Mouse (Mus musculus) kidney, postnatal 36 days (tissue): ENCODE measurements around the gene Fyco1.
"Not testable (repeated sequence)": the region's sequence is repeated elsewhere in the genome, so short reads cannot be mapped to it uniquely, and the experiment has no call there.

ENCODE experiments used
- DNase-seq, 2 experiments: peaks; one replicate each; pipeline ENCODE4 v3.0.0; 2021 to 2022; ENCODE audit warnings: mixed read lengths in 2 of 2

The Fyco1 gene

DNA sequence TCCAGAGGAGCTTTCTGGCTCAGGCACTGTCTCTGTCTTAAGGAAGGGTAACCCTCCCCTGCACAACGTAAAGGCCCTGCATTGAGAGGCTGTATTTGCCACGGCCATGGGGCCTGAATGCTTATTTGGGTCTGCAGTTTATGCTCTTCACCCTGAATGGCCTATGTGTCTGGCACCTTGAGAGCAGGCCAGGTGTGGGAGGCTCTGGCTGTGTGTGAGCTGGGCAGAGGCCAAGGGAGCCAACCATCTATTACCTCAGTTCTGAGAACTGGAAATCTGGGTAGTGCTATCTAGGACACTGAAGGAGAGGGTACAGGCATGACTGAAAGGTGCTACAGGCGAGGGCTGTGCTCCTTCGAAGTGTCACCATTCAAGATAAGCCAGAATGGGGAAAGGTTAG lies 36.9 kb downstream of the Fyco1 start:
- no peak for DNase-seq

DNA sequence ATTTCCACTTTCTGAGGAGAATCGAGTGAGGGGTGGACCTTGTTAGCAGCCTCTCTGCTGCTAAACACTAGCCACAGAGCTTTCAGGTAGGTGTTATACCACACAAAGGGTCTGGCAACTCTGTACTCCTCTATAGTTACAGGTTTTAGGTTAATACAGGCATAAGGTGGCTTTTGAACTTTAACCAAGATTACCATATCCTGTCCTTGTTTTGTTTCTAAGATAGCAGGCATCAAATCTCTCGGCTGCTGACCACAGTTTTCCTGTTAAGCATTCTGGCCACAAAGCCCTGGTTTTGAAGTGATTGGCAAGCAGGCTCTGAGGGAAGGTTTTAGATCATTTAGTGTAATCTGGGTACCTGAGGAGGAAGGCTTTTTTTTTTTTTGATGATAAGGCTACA lies 37.4 kb downstream of the Fyco1 start:
- DNase-seq = no peak

DNA sequence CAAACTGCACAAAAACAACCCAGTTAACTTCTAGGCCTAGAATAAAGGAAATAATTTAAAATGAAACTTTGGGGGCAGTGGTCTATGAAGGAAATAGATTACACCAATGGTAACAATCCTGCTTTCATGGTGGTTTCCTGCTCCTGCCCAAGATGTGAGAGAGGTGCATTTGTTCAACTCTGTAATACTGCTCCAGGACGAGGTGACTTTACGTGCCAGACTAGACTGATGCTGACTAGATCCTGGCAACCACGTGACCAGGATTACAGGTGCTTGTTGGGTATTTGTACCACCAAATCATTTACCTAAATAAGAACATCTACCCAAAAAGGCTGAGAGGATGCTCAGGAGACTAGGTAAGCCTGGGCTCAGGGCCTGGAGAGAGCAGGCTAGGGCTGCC lies 39.9 kb downstream of the Fyco1 start:
- no peak for DNase-seq

DNA sequence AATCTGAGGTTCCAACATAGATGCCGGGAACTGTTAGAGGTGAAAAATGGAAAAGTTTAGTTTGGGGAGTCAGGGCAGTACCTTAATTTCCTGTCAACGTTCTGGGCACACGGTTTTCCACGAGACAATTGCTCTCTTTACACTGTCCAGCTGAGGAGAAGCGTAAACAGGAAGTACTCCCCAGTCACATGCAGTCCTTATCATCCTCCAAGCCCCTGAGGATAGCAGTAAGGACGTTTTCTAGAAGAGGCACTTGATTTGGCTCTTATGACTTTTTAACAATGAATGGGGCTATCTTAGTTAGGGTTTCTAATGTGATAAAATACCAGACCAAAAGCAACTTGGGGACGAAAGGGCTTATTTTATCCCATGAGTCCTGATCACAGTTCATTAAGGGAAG lies 43.1 kb downstream of the Fyco1 start:
- no peak for DNase-seq

DNA sequence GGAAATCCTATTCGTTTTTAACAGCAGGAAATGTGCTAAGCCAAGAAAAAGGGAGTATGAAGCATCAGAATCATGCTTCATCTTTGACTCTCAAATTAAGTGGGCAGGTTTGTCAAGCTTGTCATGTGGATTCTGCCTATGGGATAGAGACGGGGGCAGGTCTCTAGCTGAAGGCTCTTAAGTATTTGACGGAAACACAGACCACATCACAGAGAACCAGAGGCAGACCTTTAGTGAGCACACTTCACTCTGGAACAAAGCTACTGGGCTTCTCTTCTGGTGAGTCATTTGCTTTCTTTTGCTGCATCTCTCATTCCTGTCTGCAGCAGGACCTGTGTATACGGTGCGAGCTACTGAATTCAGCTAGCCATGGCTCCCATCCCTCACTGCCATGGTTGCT lies 45.4 kb downstream of the Fyco1 start, which contains the start of gene Cxcr6:
Cxcr6 (plus strand) TSS at position 209 of the 400 bp plus-strand sequence.
- DNase-seq = no peak

DNA sequence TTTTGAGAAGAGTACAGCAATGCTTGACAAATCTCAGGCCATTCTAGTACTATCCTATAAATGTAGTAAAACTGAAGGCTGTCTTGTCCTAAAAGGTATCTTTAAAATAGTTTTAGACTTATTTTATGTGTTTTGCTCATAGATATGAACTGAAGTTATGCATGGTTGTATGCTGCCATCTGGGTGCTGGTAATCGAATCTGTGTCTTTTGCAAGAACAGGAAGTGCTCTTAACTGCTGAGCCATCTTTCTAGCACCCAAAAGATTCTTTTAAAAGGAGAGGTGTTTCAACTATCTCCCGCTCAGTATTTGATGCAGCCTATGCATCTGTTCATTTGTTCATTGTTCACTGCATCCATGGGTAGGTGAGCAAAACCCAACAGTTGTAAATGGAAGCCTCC lies 46.5 kb downstream of the Fyco1 start:
- no peak for DNase-seq

DNA sequence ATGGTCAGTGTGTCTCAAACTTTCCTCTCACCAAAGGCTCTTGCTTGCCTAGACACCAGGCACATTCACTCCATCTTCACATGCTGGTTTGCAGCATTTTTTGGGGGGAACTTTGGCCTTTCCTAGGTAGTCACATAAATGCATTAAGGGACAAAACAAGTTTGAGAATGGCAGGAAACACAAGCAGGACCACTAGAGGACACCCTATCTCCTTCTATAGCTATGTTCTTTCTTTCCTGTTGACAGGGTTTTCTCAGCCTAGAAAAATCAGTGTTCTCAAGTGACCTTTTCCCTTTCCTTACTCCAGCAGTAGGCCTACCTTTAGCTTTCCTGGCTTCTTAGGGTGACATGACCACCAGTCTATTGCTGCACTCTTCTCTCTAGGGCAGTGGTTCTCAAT lies 48.8 kb downstream of the Fyco1 start:
- no peak for DNase-seq

DNA sequence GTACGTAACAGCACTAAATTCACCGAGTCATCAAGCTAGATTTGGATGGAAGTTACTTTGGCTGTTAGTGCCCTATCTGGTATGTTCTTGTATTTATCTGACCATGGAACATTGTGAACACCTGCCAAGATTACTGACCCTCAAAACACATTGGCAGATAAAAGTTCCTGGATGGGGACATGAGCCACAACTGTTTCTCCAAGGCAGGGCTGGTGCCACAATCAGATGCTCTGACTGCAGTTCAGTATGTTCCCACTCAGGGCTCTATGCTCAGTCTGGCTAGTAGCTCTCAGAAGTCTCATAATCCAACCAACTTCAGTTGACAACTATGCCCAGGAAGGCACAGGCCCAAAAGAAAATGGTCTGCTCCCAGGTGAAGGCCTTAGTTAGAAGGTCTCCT lies 49.3 kb downstream of the Fyco1 start:
- DNase-seq = no peak

DNA sequence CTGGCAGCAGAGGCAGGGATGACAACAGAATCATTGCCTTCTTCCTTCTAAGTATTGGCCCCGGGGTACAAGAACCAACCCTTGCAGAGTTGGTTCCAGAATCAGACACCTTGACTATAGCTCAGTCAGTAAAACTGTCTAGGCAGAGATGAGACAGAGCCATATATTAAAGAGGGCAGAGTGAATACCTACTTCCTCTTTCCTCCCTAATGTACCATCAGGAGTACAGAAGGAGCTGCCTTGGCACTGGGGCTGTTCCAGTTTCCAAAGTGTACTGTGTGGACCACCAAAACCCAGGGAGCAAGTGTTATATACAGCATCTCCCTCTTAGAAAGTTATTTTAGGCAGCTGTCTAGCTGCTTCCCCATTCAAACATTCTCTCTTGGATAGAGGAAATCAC lies 50.2 kb downstream of the Fyco1 start:
- DNase-seq = no peak

DNA sequence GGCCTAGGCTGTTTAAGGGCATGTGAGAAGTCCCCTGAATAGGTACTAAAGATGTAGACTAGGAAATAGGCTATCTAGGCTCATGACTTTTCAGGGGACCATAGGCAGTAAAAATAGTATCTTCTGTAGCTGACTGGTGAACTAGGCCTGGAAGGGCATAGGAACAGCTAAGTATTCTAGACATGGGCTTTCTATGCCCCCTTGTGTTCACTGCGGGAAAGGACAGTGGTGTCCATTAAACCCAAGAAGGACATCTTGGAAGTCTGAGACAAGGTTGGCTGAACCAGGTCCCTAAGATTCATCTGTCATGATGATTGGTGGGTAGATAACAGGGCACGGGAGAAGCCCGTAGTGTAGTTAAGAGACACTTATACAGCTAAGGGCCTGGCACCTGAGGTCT lies 55.5 kb downstream of the Fyco1 start:
- peak; percentile 37 to 59 for DNase-seq

DNA sequence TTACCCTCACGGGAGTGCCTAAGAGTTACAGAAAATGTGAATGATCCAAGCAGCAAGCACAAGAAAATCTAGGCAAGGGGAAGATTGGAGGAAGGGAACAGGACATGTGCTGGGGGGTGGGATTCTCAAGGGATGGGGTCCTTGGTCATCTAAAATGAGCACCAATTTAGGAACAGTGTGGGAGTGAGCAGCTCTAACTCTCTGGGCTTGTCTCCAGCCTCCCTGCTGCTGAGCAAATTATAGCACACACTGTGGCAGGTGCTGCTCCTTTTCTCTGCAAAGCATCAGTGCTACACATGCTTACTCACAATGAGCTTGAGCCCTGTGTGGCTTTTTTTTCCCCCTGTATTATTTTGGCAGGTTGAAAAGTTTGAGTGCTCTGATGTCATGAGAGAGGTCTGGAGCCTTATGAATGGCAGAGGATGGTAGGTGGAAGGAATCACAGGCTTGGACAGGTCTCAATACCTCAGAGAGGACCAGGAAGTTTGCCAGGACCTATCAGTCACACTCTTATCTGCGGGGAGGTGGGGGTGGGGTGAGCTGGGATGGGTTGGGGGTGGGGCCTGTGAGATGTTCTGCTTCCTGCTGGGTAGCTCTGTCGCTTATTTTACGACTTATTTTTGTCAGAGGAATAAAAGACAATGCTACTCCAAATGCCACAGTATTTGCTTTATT lies 62.7 kb downstream of the Fyco1 start:
- DNase-seq = no peak

DNA sequence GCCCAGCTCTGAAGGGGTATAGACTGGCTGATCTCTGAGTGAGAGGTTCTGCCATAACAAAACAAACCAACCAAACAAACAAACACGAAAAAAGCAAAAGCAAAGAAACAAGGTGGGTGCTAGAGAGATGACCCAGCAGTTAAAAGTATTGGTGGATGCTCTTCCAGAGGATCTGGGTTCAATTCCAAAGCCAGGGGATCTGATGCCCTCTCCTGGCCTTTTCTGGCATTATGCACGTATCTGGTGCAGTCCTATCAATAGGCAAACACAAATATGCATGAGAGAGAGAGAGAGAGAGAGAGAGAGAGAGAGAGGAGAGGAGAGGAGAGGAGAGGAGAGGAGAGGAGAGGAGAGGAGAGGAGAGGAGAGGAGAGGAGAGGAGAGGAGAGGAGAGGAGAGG lies 78.4 kb downstream of the Fyco1 start:
- DNase-seq = peak; percentile 7 to 44

DNA sequence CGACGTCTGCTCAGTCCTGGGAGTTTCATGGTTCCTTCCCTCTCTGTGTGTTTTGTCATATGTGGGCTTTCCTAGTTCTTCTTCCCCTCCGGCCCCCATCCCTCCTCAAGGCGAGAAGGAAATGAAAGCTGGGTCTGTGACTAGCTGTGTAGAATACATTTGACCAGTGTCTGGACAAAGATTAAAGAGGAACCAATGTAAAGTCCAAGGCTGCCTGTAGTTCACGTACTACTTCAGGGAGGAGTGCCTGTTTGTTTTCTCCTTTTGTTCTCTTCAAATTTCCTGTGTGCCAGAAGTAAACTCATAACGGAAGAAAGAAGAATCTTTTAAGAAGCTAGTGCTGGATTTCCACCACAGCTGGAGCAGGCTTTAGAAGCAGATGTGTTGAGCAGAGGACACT lies 82.2 kb downstream of the Fyco1 start:
- peak in 1 of 2 experiments; percentile 2 for DNase-seq

DNA sequence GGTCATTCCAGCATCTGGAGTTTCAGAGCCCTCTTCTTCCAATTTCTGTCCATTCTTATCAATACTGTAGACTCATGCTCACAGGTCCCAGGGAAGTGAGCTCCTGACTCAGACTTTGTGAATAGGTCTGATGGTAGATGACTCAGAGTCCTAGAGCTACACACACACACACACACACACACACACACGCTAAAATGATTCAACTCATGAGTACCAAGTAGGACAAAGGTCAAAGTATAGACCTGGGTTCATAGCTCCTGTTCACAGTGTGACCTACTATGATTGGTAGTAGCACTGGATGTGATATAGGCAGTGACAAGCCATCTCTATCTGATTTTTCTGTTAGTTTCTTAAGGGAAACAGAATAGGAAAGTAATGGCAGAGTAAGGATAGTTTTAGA lies 83.3 kb downstream of the Fyco1 start:
- peak in 1 of 2 experiments; percentile 19 for DNase-seq

DNA sequence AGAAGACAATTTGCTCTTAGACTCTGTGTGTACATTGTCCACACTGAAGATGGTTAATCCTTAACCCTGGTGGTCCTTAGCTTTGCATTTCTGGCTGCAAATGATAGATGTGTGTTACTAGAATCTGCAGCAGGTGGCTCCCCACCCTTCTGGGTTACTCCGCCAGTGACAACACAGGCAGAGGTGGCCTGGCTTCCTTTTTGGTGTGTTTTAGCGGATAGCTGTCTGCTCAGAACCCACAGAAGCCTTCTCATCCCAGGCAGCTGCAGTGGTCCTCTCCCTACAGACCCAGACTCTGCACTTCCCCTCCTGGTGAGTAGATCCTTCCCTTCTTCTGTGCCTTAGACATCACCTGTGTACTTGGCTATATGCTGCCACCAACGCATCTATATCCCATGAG lies 84.7 kb downstream of the Fyco1 start:
- no peak for DNase-seq

DNA sequence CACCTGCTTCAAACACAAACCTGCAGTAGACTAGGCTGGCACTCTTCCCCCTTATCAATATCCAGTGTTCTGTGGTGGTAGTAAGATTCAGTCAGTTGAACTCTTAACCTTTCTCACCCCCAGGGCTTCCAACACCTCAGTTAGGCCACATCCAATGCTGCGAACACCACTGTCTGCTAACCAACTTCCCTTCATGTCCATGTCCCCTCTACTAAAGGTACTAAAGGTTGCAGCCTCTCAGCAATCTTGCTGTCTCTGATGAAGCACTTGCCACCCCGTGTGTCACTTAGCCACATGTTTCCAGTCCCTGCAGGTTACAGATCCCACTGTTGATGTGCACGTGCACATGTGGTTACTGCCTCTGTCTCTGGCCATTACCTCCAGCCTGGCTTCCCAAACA lies 87.9 kb downstream of the Fyco1 start:
- DNase-seq = no peak

DNA sequence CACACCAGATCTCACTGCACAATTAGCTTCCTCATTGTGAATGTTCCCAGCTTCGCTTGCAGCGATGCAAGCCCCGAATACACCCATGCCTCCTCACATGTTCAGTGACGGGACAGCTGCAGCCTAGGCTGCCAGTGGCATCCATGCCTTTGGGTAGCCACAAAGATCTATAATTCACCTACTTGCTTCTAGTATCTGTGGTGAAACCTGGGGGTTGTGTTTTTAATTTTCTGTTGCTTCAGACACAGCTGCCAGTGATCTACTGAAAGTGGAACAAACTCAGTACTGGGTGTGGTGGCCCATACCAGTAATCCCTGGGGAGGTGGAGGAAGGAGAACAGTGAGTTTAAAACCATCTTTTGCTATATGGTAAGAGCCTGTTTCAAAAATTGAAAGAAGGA lies 88.8 kb downstream of the Fyco1 start:
- no peak for DNase-seq

DNA sequence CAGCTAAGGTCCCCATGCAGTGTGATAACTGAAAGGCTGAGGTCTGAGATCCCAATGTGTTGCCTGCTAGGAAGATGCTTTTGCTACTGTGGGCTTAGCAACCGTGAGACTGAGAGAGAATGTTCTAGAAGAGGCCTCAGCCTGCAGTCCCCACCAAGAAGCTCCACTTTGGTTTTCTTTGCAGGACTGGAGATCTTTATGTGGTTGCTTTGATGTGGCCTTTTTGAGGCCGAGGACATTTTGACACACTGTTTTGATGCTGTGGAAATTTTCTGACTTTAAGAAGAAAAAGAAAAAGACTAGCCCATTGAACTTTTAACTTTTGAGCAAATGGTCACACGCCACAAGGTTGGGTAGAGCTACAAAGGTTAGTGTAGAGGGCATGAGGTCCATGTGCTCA lies 90.9 kb downstream of the Fyco1 start:
- DNase-seq = no peak

DNA sequence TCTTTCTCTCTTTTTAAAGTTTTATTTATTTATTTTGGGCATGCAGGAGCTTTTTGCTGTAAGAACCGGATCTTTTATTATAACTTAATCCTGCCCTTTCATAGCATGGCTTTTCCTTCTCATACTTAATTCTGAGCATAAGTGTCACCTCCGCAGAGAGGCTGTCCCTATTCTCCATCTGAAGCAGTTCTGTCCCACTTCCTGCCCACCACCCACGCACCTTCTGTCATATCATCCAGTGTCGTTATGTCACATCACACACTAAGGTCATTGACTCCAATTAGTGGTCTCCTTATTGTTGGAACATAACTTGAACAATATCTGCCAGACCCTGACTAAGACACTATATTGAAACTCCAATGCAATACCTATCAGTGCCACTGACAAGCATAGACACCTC lies 93.1 kb downstream of the Fyco1 start:
- DNase-seq = no peak

DNA sequence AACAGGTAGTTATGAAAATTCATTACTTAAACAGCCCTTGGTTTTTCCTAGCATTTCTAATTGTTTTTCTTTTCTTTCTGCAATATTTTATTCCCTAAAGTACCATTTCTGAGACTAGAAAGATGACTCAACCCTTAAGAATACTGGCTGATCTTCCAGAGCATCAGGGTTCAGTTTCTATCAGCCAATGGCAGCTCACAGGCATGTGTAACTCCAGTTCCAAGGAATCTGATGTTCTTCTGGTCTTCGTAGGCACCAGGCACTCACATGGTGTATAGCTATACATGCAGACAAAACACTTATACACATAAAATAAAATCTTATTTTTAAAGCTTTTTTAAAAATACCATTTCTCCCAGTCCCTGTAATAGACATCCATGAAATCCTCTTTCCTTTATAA lies 93.5 kb downstream of the Fyco1 start:
- DNase-seq = no peak

DNA sequence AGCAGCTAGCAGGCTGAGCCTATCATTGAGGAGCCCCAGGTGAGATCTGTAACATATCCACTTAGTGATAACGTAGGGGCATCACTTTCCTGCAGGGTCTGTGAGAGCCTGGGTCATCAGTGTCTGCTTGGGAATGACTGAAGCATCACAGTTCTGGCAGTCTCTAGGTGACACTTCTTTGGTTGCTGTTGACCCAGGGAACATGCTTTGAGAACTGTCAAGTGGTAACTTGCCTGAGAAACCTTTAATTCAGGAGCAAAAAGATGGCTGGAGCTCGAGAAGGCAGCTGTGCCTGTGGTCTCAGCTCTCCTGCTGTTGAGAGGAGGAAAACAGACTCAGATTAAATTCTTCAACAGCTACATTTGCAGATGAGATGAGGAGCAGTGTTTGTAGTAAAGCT lies 94.4 kb downstream of the Fyco1 start:
- no peak for DNase-seq

DNA sequence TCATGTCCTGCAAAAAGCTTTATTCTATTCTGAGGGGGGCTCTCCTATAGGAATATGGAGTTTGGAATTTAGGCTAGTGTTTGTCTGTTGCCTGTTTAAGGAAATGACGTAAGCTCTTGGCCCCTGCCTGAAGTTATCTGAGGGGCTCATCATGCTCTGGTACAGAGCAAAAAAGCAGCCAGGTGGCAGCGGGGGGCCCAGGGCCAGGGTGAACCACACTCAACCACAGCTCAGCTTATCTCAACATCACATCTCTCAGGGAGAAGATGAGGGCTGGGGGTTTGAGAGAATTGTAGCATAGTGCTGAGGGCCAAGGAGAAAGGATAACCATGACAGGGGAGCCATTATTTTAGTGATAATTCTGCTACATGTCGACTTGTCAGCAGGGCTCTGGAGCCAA lies 94.9 kb downstream of the Fyco1 start:
- DNase-seq = no peak

DNA sequence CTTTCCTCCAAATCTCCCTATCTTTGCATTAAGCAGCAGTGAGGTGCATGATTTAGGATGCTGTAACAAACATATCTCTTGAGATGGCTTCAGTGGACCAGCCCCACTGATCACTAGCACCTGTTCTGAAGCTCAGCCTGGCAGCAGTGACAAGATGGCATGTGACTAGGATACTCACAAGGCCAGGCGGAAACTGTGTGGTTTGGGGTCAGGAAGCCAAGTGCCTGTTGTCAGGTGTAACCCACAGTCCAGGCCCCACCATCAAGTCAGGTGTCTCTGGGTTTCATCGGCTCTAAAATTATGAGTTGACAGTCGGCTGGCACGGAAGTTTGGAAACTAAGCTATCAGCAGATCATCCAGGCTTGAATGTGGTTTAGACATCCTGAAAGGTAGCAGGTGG lies 97.4 kb downstream of the Fyco1 start:
- no peak for DNase-seq

DNA sequence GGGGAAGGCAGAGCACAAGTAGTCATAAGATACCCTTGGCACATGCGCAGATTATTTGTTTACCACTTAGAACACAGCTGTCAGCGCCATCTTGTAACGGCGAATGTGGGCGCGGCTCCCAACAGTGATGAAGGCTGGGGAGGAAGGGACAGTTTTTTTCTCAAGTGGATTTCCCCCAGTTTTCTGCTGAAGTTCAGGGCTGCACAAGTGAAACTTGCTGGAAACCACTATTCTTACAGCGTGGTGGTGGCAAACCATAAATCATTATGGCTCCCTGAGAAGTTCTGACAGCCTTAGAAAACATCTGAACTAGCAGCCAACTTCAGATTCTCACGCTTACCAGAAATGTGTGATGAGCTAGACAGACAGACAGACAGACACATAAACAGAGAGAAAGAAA lies 102.0 kb downstream of the Fyco1 start:
- DNase-seq = not testable (repeated sequence)

DNA sequence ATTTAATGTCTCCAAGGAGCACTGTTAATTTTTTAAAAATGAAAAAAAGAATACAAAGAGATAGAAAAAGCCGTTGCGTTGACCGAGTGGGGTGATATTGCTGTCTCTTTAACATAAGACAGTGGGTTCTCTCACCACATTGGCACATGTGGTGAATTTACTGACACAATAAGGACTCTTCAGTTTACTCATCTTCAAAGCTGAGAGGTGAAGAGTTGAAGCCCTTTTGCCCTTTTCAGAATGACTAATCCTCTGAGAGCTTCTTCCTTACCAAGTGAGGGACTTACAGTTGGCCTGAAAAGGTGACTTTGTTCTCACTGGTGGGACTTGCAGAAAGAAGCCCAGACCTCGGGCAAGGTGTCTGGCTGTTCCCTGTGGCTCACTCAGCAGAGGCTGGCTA lies 110.9 kb downstream of the Fyco1 start:
- no peak for DNase-seq
